Mouse (Mus musculus) small intestine, adult 2 months (tissue): ENCODE measurements around the gene Oser1.

ENCODE experiments used
- CTCF ChIP-seq: fragments of 200-500 bp; IDR thresholded peaks from 2 replicates; pipeline ENCODE4 v1.5.1; 2012; ENCODE audit warnings: low read depth, mild to moderate bottlenecking, control low read depth, inconsistent platforms, low read length, moderate library complexity, mixed read lengths; ENCODE audit not compliant: insufficient replicate concordance, insufficient read length; ENCODE audit errors: extremely low read depth
- POLR2A ChIP-seq: fragments of 200-500 bp; IDR thresholded peaks from 2 replicates; pipeline ENCODE4 v1.6.1; 2012; ENCODE audit warnings: low read depth, mild to moderate bottlenecking, control low read depth, inconsistent platforms, low read length, moderate library complexity

DNA sequence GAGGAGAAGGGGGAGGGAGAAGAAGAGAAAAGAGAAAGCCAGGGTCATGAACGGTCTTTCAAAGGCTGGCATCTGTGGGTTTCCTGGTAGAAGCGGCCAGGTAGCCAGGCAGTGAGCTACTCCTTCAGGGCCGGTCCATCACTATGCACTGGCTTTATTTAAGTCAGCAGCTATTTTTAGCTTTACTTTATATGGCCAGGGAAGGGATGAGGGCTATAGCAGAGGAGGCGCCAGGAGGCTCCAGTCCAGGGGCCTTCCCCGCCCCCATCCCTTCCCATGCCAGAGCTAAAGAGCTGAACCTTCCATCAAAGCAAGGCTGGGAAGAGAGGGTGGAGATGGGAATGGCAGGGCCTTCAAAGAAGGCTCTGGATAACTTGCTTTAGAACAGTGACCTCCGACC lies 32.1 kb downstream of the Oser1 start:
- TF ChIP-seq CTCF (no peak), POLR2A (no peak)
